Mouse (Mus musculus) midbrain, embryonic 12.5 days (tissue): ENCODE results near the gene Slc1a3. TPM values are rescaled to one million over a fixed set of nuclear protein-coding genes. Genes with fewer than 3 reads are reported as not detected.
"Not testable (repeated sequence)": the region's sequence is repeated elsewhere in the genome, so short reads cannot be mapped to it uniquely, and the experiment has no call there.

Experiments
- ATAC-seq: fragments of 200-750 bp; cut with Nextera tagmentation; 2 replicates; pipeline ENCODE4 v1.8.0; 2017; ENCODE audit warnings: low read depth, moderate TSS enrichment, moderate library complexity; ENCODE audit not compliant: low FRiP score
- H3K27ac ChIP-seq: fragments of 300-500 bp; sonication (generic); replicated peaks from 2 replicates; pipeline ENCODE4 v1.5.1; 2016; ENCODE audit warnings: mild to moderate bottlenecking
- H3K27me3 ChIP-seq: fragments of 300-500 bp; sonication (generic); 2 replicates; pipeline ENCODE4 v1.6.1; 2016; ENCODE audit warnings: mild to moderate bottlenecking
- H3K36me3 ChIP-seq: fragments of 300-500 bp; sonication (generic); 2 replicates; pipeline ENCODE4 v1.6.1; 2016
- H3K4me1 ChIP-seq: fragments of 300-500 bp; sonication (generic); 2 replicates; pipeline ENCODE4 v1.6.1; 2016
- H3K4me2 ChIP-seq: fragments of 300-500 bp; sonication (generic); replicated peaks from 2 replicates; pipeline ENCODE4 v1.6.1; 2016; ENCODE audit warnings: mild to moderate bottlenecking, moderate library complexity
- H3K4me3 ChIP-seq: fragments of 300-500 bp; sonication (generic); 2 replicates; pipeline ENCODE4 v1.5.1; 2016; ENCODE audit warnings: mild to moderate bottlenecking
- H3K9ac ChIP-seq: fragments of 300-500 bp; sonication (generic); replicated peaks from 2 replicates; pipeline ENCODE4 v1.6.1; 2016; ENCODE audit warnings: mild to moderate bottlenecking, moderate library complexity
- H3K9me3 ChIP-seq: fragments of 300-500 bp; sonication (generic); 2 replicates; pipeline ENCODE4 v1.6.1; 2016; ENCODE audit warnings: mild to moderate bottlenecking
- WGBS: fragments of 180-500 bp; shearing (Covaris S2); methylation state at CpG from one replicate; pipeline ENCODE4 v1.1.7; 2016; 5-methylcytosine and 5-hydroxymethylcytosine counted together
- polyA plus RNA-seq: library from polyadenylated mRNA; unstranded; fragments of >200 nt; fragmentation: Nextera tagmentation; extraction: Ambion mirVana; gene quantifications from 2 replicates; pipeline ENCODE4 v1.2.1, GENCODE M21; 2016

Slc1a3 gene
- polyA plus RNA-seq, 1 experiment from 2014 or later = 55.7 TPM

DNA sequence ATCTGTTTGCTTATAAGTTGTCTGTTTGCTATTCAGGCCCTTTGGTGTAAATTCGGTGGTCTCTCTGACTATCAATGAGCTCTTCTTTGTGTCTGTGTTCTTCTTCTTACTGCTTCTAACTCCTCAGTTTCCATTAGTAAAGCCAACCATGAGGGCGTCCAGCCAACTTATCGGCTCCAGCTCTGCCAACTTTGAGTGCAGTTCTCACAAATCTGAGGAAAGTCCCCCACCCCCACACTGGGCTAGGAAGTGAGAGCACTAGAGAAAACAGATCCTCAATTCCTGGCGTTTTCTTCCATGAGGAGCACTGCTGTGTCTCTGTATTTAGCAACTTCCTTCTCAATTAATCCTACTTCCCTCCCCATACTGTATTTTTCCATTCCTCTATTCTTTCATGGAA is 4.4 kb downstream of the Slc1a3 start:
- Histone ChIP-seq H3K4me2 (no peak overlapping the region), H3K27ac (no peak overlapping the region), H3K9me3 (no peaks in the 10 kb centered on the region), H3K9ac (no peak overlapping the region), H3K27me3 (peaks cover 12% of the 10 kb centered on the region), H3K36me3 (no peaks in the 10 kb centered on the region), H3K4me1 (peaks cover 15% of the 10 kb centered on the region), H3K4me3 (no peak overlapping the region)
- WGBS = 74% methylated on average over 4 of the region's 4 CpGs
- ATAC-seq = no peak

GRCm38 (mm10) chr15:8705560-8705959 is 5.0 kb downstream of the Slc1a3 start:
- H3K4me1 ChIP-seq, H3K36me3 ChIP-seq, H3K27ac ChIP-seq, H3K9me3 ChIP-seq, ATAC-seq, H3K4me3 ChIP-seq, H3K9ac ChIP-seq, H3K4me2 ChIP-seq, H3K27me3 ChIP-seq: not testable (repeated sequence)
- 92% methylated on average over 1 of the region's 1 CpGs for WGBS

GRCm38 (mm10) chr15:8697976-8698375 is 12.6 kb downstream of the Slc1a3 start:
- 35% methylated on average over 3 of the region's 3 CpGs for WGBS
- H3K9me3 ChIP-seq = no peaks in the 10 kb centered on the region

DNA sequence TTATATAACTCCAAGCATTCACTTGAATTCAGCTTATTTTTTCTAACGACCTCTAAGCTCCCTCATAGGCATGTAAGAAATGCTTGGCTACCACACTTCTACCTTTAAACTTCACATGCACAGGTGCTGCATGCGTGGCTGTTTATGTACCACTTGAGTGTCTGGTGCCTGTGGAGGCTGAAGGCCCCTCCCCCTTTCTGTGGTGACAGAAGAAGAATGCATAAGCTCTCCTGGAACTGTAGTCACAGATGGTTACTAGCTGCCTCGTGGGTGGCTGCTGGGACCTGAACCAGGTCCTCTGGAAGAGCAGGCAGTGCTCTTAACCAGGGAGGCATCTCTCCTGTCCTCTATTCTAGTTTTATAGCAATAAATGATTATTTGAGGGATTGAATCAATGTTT is 13.1 kb downstream of the Slc1a3 start:
- Histone ChIP-seq H3K9me3 (no peaks in the 10 kb centered on the region), H3K27me3 (no peaks in the 10 kb centered on the region), H3K4me2 (no peak overlapping the region), H3K9ac (no peak overlapping the region), H3K36me3 (no peaks in the 10 kb centered on the region), H3K4me1 (0 out of 2 replicates have a peak, but pooled peaks cover 5% of the 10 kb centered on the region), H3K27ac (no peak overlapping the region), H3K4me3 (no peak overlapping the region)
- no peak for ATAC-seq
- 67% methylated on average over 3 of the region's 3 CpGs for WGBS

More at GRCm38 (mm10) chr15:8697976-8698375, 12.6 kb downstream of the Slc1a3 start:
- Histone ChIP-seq H3K4me2 (no peak overlapping the region), H3K27me3 (no peaks in the 10 kb centered on the region), H3K9ac (no peak overlapping the region), H3K27ac (no peak overlapping the region), H3K4me3 (no peak overlapping the region), H3K36me3 (no peaks in the 10 kb centered on the region), H3K4me1 (0 out of 2 replicates have a peak, but pooled peaks cover 5% of the 10 kb centered on the region)
- no peak for ATAC-seq

GRCm38 (mm10) chr15:8690141-8690540 is 20.4 kb downstream of the Slc1a3 start:
- H3K27me3 ChIP-seq, H3K36me3 ChIP-seq, H3K9me3 ChIP-seq, ATAC-seq, H3K27ac ChIP-seq, H3K4me3 ChIP-seq, H3K9ac ChIP-seq, H3K4me2 ChIP-seq, H3K4me1 ChIP-seq: not testable (repeated sequence)
- WGBS = 93% methylated on average over 6 of the region's 6 CpGs

- H3K27me3 ChIP-seq = no peaks in the 10 kb centered on the region
- no peak overlapping the region for H3K4me3 ChIP-seq
- no peaks in the 10 kb centered on the region for H3K9me3 ChIP-seq
- 90% methylated on average over 4 of the region's 4 CpGs for WGBS
- H3K4me2 ChIP-seq = no peak overlapping the region
- no peak overlapping the region for H3K9ac ChIP-seq
- ATAC-seq = no peak
- no peaks in the 10 kb centered on the region for H3K36me3 ChIP-seq
- H3K27ac ChIP-seq = no peak overlapping the region
- no peaks in the 10 kb centered on the region for H3K4me1 ChIP-seq
Measured at GRCm38 (mm10) chr15:8686846-8687245, 23.7 kb downstream of the Slc1a3 start.

DNA sequence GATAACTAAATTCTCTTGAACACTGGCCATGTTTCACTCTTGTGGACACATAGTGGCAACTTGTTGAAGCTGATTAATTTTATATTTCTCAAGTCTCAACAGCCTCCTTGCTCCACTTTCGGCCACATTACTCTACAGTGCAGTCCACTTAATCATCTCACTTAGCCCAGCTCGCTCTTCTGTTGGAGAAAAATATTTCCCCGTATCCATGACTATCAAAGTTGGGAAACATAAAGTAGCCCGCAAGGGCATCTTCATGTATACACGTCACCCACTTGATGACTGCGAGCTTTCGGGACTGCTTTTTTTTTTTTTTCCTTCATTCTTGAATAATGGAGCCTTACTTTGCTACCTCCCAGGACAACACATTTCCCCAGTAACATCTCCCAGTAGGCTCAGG is 25.1 kb downstream of the Slc1a3 start:
- Histone ChIP-seq H3K4me1 (no peaks in the 10 kb centered on the region), H3K4me3 (no peak overlapping the region), H3K9ac (no peak overlapping the region), H3K4me2 (no peak overlapping the region), H3K9me3 (no peaks in the 10 kb centered on the region), H3K27me3 (no peaks in the 10 kb centered on the region), H3K36me3 (no peaks in the 10 kb centered on the region), H3K27ac (no peak overlapping the region)
- no peak for ATAC-seq
- 91% methylated on average over 7 of the region's 7 CpGs for WGBS

GRCm38 (mm10) chr15:8684263-8684662 is 26.3 kb downstream of the Slc1a3 start:
- Histone ChIP-seq H3K36me3 (no peaks in the 10 kb centered on the region), H3K9ac (no peak overlapping the region), H3K4me1 (no peaks in the 10 kb centered on the region), H3K4me2 (no peak overlapping the region), H3K27me3 (no peaks in the 10 kb centered on the region), H3K27ac (no peak overlapping the region), H3K4me3 (no peak overlapping the region), H3K9me3 (no peaks in the 10 kb centered on the region)
- 95% methylated on average over 3 of the region's 3 CpGs for WGBS
- ATAC-seq = no peak

DNA sequence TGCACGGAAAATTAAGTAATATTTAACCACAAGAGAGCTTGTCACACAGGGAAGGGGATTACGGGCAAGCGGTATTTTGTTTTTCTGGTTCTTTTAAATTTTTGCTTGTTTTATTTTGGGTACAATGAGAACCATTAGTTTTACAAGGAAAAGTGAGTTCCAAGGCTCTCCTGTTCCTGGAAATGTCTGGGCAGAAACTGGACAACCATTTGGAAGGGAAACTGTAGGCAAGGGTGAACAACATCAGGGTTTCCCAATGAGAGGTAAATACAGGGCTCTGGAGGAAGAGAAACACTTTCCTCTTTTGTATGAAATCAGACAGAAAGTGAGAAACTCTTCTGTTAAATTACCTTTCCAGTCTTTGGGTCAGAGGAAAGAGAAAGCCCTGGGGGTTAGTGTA is 27.7 kb downstream of the Slc1a3 start:
- H3K4me1 ChIP-seq = no peaks in the 10 kb centered on the region
- H3K27ac ChIP-seq = no peak overlapping the region
- ATAC-seq = no peak
- no peaks in the 10 kb centered on the region for H3K9me3 ChIP-seq
- H3K9ac ChIP-seq = no peak overlapping the region
- 93% methylated on average over 3 of the region's 3 CpGs for WGBS
- H3K36me3 ChIP-seq = no peaks in the 10 kb centered on the region
- H3K4me3 ChIP-seq = no peak overlapping the region
- H3K4me2 ChIP-seq = no peak overlapping the region
- no peaks in the 10 kb centered on the region for H3K27me3 ChIP-seq

DNA sequence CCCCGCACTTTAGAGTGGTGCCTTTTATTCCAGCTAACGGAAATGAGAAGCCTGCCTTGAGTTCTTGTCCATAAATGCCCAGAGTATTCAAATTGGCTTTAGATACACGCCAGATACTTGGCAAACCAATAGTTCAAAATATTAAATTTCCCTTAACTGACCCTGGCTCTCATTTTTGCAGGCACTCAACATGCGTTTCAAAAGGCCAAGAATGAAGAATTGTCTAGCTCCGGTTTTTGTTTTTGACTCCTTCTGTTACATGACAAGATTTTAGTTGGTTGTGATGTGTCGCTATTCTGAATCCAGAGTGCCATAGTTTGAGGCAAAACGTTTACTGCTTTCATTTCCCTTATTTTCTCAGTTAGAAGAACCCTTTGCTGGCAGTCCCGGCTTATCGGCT is 28.1 kb downstream of the Slc1a3 start:
- Histone ChIP-seq H3K9ac (no peak overlapping the region), H3K4me3 (no peak overlapping the region), H3K9me3 (no peaks in the 10 kb centered on the region), H3K27me3 (no peaks in the 10 kb centered on the region), H3K4me2 (no peak overlapping the region), H3K36me3 (no peaks in the 10 kb centered on the region), H3K4me1 (no peaks in the 10 kb centered on the region), H3K27ac (no peak overlapping the region)
- ATAC-seq = no peak
- 86% methylated on average over 9 of the region's 9 CpGs for WGBS

DNA sequence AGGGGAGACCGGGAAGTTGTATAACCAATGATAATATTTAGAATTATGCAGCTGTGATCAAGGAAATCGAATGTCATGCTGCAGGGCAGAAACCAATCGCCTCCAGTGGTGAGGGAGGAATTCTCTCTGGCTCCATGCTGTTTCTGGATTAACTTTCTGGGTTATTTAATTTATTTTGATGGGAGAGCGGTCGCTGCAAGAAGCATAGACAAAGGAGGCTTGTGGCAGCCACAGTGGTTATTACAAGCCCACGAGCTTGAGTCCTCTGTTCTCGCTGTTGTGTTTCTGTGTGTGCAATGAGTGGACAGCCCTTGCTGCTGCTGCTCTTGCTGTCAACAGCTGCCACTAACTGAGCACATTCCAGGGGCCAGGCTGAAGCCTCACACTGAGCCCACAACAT is 28.6 kb downstream of the Slc1a3 start:
- H3K36me3 ChIP-seq = no peaks in the 10 kb centered on the region
- H3K4me1 ChIP-seq = no peaks in the 10 kb centered on the region
- no peak for ATAC-seq
- H3K9me3 ChIP-seq = no peaks in the 10 kb centered on the region
- 63% methylated on average over 7 of the region's 7 CpGs for WGBS
- no peak overlapping the region for H3K9ac ChIP-seq
- H3K27me3 ChIP-seq = no peaks in the 10 kb centered on the region
- no peak overlapping the region for H3K4me2 ChIP-seq
- no peak overlapping the region for H3K4me3 ChIP-seq
- H3K27ac ChIP-seq = no peak overlapping the region

DNA sequence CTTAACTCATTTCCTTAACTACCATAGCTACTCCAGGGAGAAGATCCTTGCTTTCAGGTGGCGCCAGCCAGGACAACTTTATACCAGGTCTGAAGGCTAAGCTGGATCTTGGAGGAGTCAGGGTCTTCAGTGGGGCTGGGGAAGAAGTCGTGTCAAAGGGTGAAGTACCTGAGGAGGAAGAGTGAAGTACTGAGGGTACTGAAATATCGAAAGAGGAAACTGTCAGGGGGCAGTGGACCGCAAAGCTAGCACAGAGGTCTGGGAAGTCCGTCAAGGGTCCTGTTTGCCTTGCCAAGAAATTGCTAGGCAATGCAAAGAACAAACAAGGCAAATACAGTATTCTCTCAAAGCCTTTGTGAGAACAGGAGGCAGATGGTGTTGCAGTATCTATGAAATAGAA is 29.6 kb downstream of the Slc1a3 start:
- H3K36me3 ChIP-seq = no peaks in the 10 kb centered on the region
- no peak for ATAC-seq
- 94% methylated on average over 5 of the region's 5 CpGs for WGBS

DNA sequence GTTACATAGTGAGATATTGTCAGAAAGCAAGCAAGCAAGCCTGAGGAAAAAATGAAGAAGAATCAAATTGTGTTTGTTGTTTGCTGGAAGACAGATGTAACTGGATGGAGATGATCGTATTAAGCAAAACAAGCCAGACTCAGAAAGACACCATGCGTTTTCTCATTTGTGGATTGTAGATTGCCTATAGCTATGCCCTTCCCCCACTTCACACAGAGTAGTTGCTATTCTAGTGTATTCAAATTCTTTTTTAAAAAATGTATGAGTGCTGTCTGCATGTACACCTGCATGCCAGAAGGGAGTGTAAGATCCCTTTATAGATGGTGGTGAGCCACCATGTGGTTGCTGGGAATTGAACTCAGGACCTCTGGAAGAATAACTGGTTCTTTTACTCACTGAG is 33.6 kb downstream of the Slc1a3 start:
- Histone ChIP-seq H3K9ac (no peak overlapping the region), H3K27me3 (no peaks in the 10 kb centered on the region), H3K27ac (no peak overlapping the region), H3K4me1 (no peaks in the 10 kb centered on the region), H3K4me3 (no peak overlapping the region), H3K36me3 (no peaks in the 10 kb centered on the region), H3K9me3 (no peaks in the 10 kb centered on the region), H3K4me2 (no peak overlapping the region)
- no peak for ATAC-seq
- WGBS = 92% methylated on average over 2 of the region's 2 CpGs

More for the DNA sequence above, 29.6 kb downstream of the Slc1a3 start:
- H3K27ac ChIP-seq = no peak overlapping the region
- no peak overlapping the region for H3K9ac ChIP-seq
- no peaks in the 10 kb centered on the region for H3K9me3 ChIP-seq
- no peak overlapping the region for H3K4me3 ChIP-seq
- H3K4me1 ChIP-seq = no peaks in the 10 kb centered on the region
- no peak overlapping the region for H3K4me2 ChIP-seq
- H3K27me3 ChIP-seq = no peaks in the 10 kb centered on the region
